Mouse (Mus musculus) liver, adult 2 months (tissue): ENCODE data around the gene Tmem132b.

Experiments used
- CTCF ChIP-seq: fragments of 200-500 bp; IDR thresholded peaks from 2 replicates; pipeline ENCODE4 v1.5.1; 2011; ENCODE audit warnings: low read depth, low read length, control low read depth
- POLR2A ChIP-seq: fragments of 200-500 bp; IDR thresholded peaks from 2 replicates; pipeline ENCODE4 v1.6.1; 2011; ENCODE audit warnings: low read length, control low read depth; ENCODE audit not compliant: insufficient read depth; ENCODE audit errors: extremely low read depth

DNA sequence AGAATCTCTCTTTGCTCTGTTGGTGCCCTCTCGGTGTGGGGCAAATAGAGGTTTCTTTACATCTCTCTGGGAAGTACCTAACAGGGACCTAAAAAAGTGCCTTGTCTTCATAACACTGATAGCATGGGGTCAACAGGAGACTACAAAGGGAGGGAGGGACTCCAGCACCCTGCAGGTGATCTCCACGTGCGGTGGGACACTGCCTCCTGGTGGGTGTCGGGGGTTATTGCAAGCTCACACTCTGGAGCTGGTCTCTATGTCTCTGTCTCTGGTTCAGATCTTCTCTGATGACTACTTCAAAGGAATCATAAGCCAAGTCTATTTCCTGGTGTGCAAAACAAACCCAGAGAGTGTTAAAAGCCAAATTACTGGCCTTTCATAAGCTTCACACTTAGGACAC, 47.6 kb downstream of the Tmem132b start:
- TF ChIP-seq CTCF: peak; percentile 62
- TF ChIP-seq POLR2A: no peak
